In genomic region chr17:63446971-63447679, GRCm38 (mm10) we compare ENCODE assay signal across 22 mouse cellular contexts. TPM values are rescaled to one million over a fixed set of nuclear protein-coding genes. Genes with fewer than 3 reads are reported as not detected.
A peak's percentile ranks its signal among the peaks of the same experiment; 100 is the strongest.
DNase-seq lines count a peak whose midpoint lies in the region; ATAC-seq and TF ChIP-seq lines count a peak whose summit lies in the region.
"Had no signal": no experiment of that assay in that cellular context is flagged by ENCODE, and none has a peak within 500 bp of the region (broad histone marks: within the 10 kb centered on the region; RNA-seq: fewer than 3 reads in every experiment).

No protein-coding gene starts in this region.

- TF ChIP-seq EP300 in MEL (IDR thresholded peaks at IDR 0.05; ENCODE audit: low read depth in 1 of 2, low read length in 2 of 2), result peak in 1 of 2 experiments; percentile 49; a peak in 1 of 4 replicates

- no peak overlapping the region for H3K4me2 ChIP-seq in hindbrain, embryonic 12.5 days (replicated peaks)
- H3K4me2 ChIP-seq in midbrain, embryonic 15.5 days, result peak overlapping the region; percentile 2; the same call in 1 of the 2 replicates
- no peak overlapping the region for H3K4me2 ChIP-seq in forebrain, embryonic 12.5 days
- no peak overlapping the region for H3K4me2 ChIP-seq in kidney, embryonic 14.5 days (replicated peaks; ENCODE audit: low read depth, low read length)
- H3K4me2 ChIP-seq: heart, embryonic 13.5 days; hindbrain, embryonic 13.5 days; intestine, embryonic 15.5 days; liver, embryonic 15.5 days; lung, embryonic 15.5 days had no signal

- no peaks in the 10 kb centered on the region for H3K36me3 ChIP-seq in hindbrain, embryonic 12.5 days
- H3K36me3 ChIP-seq in hindbrain, embryonic 10.5 days, result no peaks in the 10 kb centered on the region
- H3K36me3 ChIP-seq in MEL (ENCODE audit: control insufficient read depth in 1 of 2, insufficient read depth in 2 of 2, low read length in 2 of 2), result peaks cover 0 to 10% of the 10 kb centered on the region in 2 experiments; a peak in 2 of 4 replicates
- H3K36me3 ChIP-seq in midbrain, embryonic 10.5 days, result 0 out of 2 replicates have a peak, but pooled peaks cover 7% of the 10 kb centered on the region
- no peaks in the 10 kb centered on the region for H3K36me3 ChIP-seq in midbrain, embryonic 15.5 days (replicated peaks)
- no peaks in the 10 kb centered on the region for H3K36me3 ChIP-seq in forebrain, embryonic 12.5 days (replicated peaks)
- no peaks in the 10 kb centered on the region for H3K36me3 ChIP-seq in kidney, embryonic 14.5 days (ENCODE audit: control insufficient read depth, insufficient read depth, low read length)
- H3K36me3 ChIP-seq: intestine, embryonic 15.5 days; liver, embryonic 15.5 days; lung, embryonic 15.5 days had no signal

- 0 out of 2 replicates have a peak, but pooled peaks have one; percentile 35 for ATAC-seq in hindbrain, embryonic 12.5 days (ENCODE audit: low FRiP score)
- ATAC-seq in midbrain, embryonic 15.5 days (replicated peaks), result peak; percentile 53
- ATAC-seq in forebrain, embryonic 12.5 days (ENCODE audit: low FRiP score), result no peak
- no peak for ATAC-seq in kidney, embryonic 14.5 days (ENCODE audit: low FRiP score, low TSS enrichment)
- ATAC-seq: CD4-positive, CD25-positive, alpha-beta regulatory T cell, adult 4 months; forebrain, embryonic 14.5 days; intestine, embryonic 15.5 days had no signal

- TF ChIP-seq CTCF in MEL (IDR thresholded peaks at IDR 0.05 in 2 of 3, conservative IDR thresholded peaks at IDR 0.05 in 1 of 3; ENCODE audit: control insufficient read depth in 1 of 3, insufficient read depth in 1 of 3, low read depth in 2 of 3, low read length in 3 of 3, poor library complexity in 1 of 3, severe bottlenecking in 1 of 3), result no peak

- no peak for DNase-seq in hindbrain, embryonic 10.5 days (ENCODE audit: low spot score)
- DNase-seq in MEL (ENCODE audit: low read depth, low spot score), result no peak
- DNase-seq in midbrain, embryonic 10.5 days (ENCODE audit: low spot score), result no peak
- no peak for DNase-seq in ovary, postnatal 14 days (ENCODE audit: low spot score)
- DNase-seq: adrenal gland, postnatal 36 days; cerebellum, adult 2 months; cerebellum, postnatal 14 days; heart, postnatal 10 days; kidney, adult 8-10 months; kidney, postnatal 10 days; lung, postnatal 36 days had no signal

- no peak overlapping the region for H3K9ac ChIP-seq in hindbrain, embryonic 12.5 days
- no peak overlapping the region for H3K9ac ChIP-seq in MEL (ENCODE audit: control insufficient read depth, low read depth, low read length, poor library complexity, severe bottlenecking)
- H3K9ac ChIP-seq in midbrain, embryonic 15.5 days, result 0 out of 2 replicates have a peak overlapping the region, but pooled peaks have one; percentile 5
- no peak overlapping the region for H3K9ac ChIP-seq in forebrain, embryonic 12.5 days
- no peak overlapping the region for H3K9ac ChIP-seq in kidney, embryonic 14.5 days (ENCODE audit: low read depth, low read length)
- H3K9ac ChIP-seq: heart, embryonic 13.5 days; hindbrain, embryonic 13.5 days; intestine, embryonic 15.5 days; liver, embryonic 15.5 days; lung, embryonic 15.5 days had no signal

- H3K79me2 ChIP-seq in MEL (ENCODE audit: control insufficient read depth, insufficient read depth, low read length, poor library complexity), result no peaks in the 10 kb centered on the region

- H3K4me3 ChIP-seq in hindbrain, embryonic 12.5 days, result no peak overlapping the region
- no peak overlapping the region for H3K4me3 ChIP-seq in hindbrain, embryonic 10.5 days
- H3K4me3 ChIP-seq in MEL (ENCODE audit: control insufficient read depth in 1 of 2, insufficient read depth in 1 of 2, low read depth in 2 of 2, low read length in 2 of 2), result no peak overlapping the region
- H3K4me3 ChIP-seq in midbrain, embryonic 10.5 days, result no peak overlapping the region
- 0 out of 2 replicates have a peak overlapping the region, but pooled peaks have one; percentile 1 for H3K4me3 ChIP-seq in midbrain, embryonic 15.5 days
- no peak overlapping the region for H3K4me3 ChIP-seq in forebrain, embryonic 12.5 days (replicated peaks)
- H3K4me3 ChIP-seq in kidney, embryonic 14.5 days (ENCODE audit: low read length), result no peak overlapping the region
- H3K4me3 ChIP-seq: heart, embryonic 13.5 days; hindbrain, embryonic 13.5 days; intestine, embryonic 15.5 days; liver, embryonic 15.5 days; lung, embryonic 15.5 days had no signal

- H3K9me3 ChIP-seq in hindbrain, embryonic 12.5 days (replicated peaks), result no peaks in the 10 kb centered on the region
- H3K9me3 ChIP-seq in hindbrain, embryonic 10.5 days, result no peaks in the 10 kb centered on the region
- no peaks in the 10 kb centered on the region for H3K9me3 ChIP-seq in MEL (replicated peaks; ENCODE audit: insufficient read depth, low read length)
- H3K9me3 ChIP-seq in midbrain, embryonic 10.5 days (replicated peaks), result no peaks in the 10 kb centered on the region
- no peaks in the 10 kb centered on the region for H3K9me3 ChIP-seq in midbrain, embryonic 15.5 days
- no peaks in the 10 kb centered on the region for H3K9me3 ChIP-seq in forebrain, embryonic 12.5 days
- no peaks in the 10 kb centered on the region for H3K9me3 ChIP-seq in kidney, embryonic 14.5 days (ENCODE audit: control insufficient read depth, low read length)
- H3K9me3 ChIP-seq: heart, embryonic 13.5 days; hindbrain, embryonic 13.5 days; intestine, embryonic 15.5 days; liver, embryonic 15.5 days; lung, embryonic 15.5 days had no signal

- H3K27ac ChIP-seq in hindbrain, embryonic 12.5 days, result no peak overlapping the region
- H3K27ac ChIP-seq in hindbrain, embryonic 10.5 days, result no peak overlapping the region
- H3K27ac ChIP-seq in MEL (ENCODE audit: control insufficient read depth, low read depth, low read length), result no peak overlapping the region
- peak overlapping the region; percentile 67 for H3K27ac ChIP-seq in midbrain, embryonic 10.5 days (replicated peaks)
- peak overlapping the region; percentile 30; the same call in 1 of the 2 replicates for H3K27ac ChIP-seq in midbrain, embryonic 15.5 days
- no peak overlapping the region for H3K27ac ChIP-seq in forebrain, embryonic 12.5 days
- H3K27ac ChIP-seq in kidney, embryonic 14.5 days (ENCODE audit: low read depth, low read length), result no peak overlapping the region
- H3K27ac ChIP-seq: heart, embryonic 13.5 days; hindbrain, embryonic 13.5 days; intestine, embryonic 15.5 days; liver, embryonic 15.5 days; lung, embryonic 15.5 days had no signal

- TF ChIP-seq POLR2A in MEL (IDR thresholded peaks at IDR 0.05; ENCODE audit: control insufficient read depth in 1 of 2, insufficient read depth in 1 of 2, low read depth in 1 of 2, low read length in 2 of 2, poor library complexity in 1 of 2), result no peak

- H3K27me3 ChIP-seq in hindbrain, embryonic 12.5 days, result no peaks in the 10 kb centered on the region
- H3K27me3 ChIP-seq in hindbrain, embryonic 10.5 days (ENCODE audit: insufficient read depth, poor library complexity, severe bottlenecking), result no peaks in the 10 kb centered on the region
- no peaks in the 10 kb centered on the region for H3K27me3 ChIP-seq in MEL (ENCODE audit: control insufficient read depth in 1 of 2, insufficient read depth in 2 of 2, low read length in 2 of 2)
- no peaks in the 10 kb centered on the region for H3K27me3 ChIP-seq in midbrain, embryonic 10.5 days (ENCODE audit: low read depth, poor library complexity, severe bottlenecking)
- H3K27me3 ChIP-seq in midbrain, embryonic 15.5 days (replicated peaks), result no peaks in the 10 kb centered on the region
- no peaks in the 10 kb centered on the region for H3K27me3 ChIP-seq in forebrain, embryonic 12.5 days
- no peaks in the 10 kb centered on the region for H3K27me3 ChIP-seq in kidney, embryonic 14.5 days (ENCODE audit: control insufficient read depth, insufficient read depth, low read length)
- H3K27me3 ChIP-seq: heart, embryonic 13.5 days; hindbrain, embryonic 13.5 days; intestine, embryonic 15.5 days; liver, embryonic 15.5 days; lung, embryonic 15.5 days had no signal

- H3K4me1 ChIP-seq in hindbrain, embryonic 12.5 days, result peaks cover 2% of the 10 kb centered on the region; the same call in 1 of the 2 replicates
- H3K4me1 ChIP-seq in hindbrain, embryonic 10.5 days (replicated peaks), result 0 out of 2 replicates have a peak, but pooled peaks cover 3% of the 10 kb centered on the region
- peaks cover 2 to 8% of the 10 kb centered on the region in 2 experiments; a peak in 3 of 4 replicates for H3K4me1 ChIP-seq in MEL (ENCODE audit: control insufficient read depth in 1 of 2, insufficient read depth in 2 of 2, low read length in 2 of 2)
- H3K4me1 ChIP-seq in midbrain, embryonic 10.5 days, result peaks cover 25% of the 10 kb centered on the region
- H3K4me1 ChIP-seq in midbrain, embryonic 15.5 days, result peaks cover 10% of the 10 kb centered on the region; the same call in 1 of the 2 replicates
- H3K4me1 ChIP-seq in forebrain, embryonic 12.5 days, result peaks cover 7% of the 10 kb centered on the region; the same call in 1 of the 2 replicates
- H3K4me1 ChIP-seq in kidney, embryonic 14.5 days (ENCODE audit: control insufficient read depth, insufficient read depth, low read length), result no peaks in the 10 kb centered on the region
- H3K4me1 ChIP-seq: intestine, embryonic 15.5 days; liver, embryonic 15.5 days had no signal

- no peak for TF ChIP-seq RAD21 in MEL (IDR thresholded peaks at IDR 0.05; ENCODE audit: low read depth, low read length)

- WGBS in hindbrain, embryonic 12.5 days, result 67% methylated on average over 10 of the region's 10 CpGs
- WGBS in hindbrain, embryonic 10.5 days, result 76% methylated on average over 10 of the region's 10 CpGs
- 72% methylated on average over 10 of the region's 10 CpGs for WGBS in midbrain, embryonic 10.5 days
- 42% methylated on average over 10 of the region's 10 CpGs for WGBS in midbrain, embryonic 15.5 days
- 66% methylated on average over 10 of the region's 10 CpGs for WGBS in forebrain, embryonic 12.5 days
- WGBS in kidney, embryonic 14.5 days, result 85% methylated on average over 10 of the region's 10 CpGs

TF ChIP-seq in MEL, 35 proteins besides CTCF, POLR2A, EP300 and RAD21 (continues in another document):
- no peak for TF ChIP-seq MAZ (IDR thresholded peaks at IDR 0.05; ENCODE audit: low read depth, low read length)
- TF ChIP-seq MAFK (IDR thresholded peaks at IDR 0.05; ENCODE audit: borderline replicate concordance, low read depth, low read length), result no peak
- TF ChIP-seq TBP (IDR thresholded peaks at IDR 0.05; ENCODE audit: low read depth, low read length), result no peak
- no peak for TF ChIP-seq CHD2 (IDR thresholded peaks at IDR 0.05; ENCODE audit: low read length)

RNA-seq across cellular contexts. Expression of gene Fbxl17, which starts 52.7 kb away (rescaled TPM):
- polyA plus RNA-seq in hindbrain, embryonic 12.5 days (2016; fragmentation: Nextera tagmentation; extraction: Ambion mirVana), result 10.3 and 10.4 TPM in 2 replicates
- 3.5 and 3.7 TPM in 2 replicates for polyA plus RNA-seq in hindbrain, embryonic 10.5 days (2016; fragmentation: Nextera tagmentation; extraction: Ambion mirVana)
- 4.4 and 5.0 TPM in 2 replicates for total RNA-seq in MEL (2012; rRNA removed)
- polyA plus RNA-seq in MEL (2012; ENCODE audit: insufficient read depth in 1 of 2, insufficient read length in 2 of 2, low read depth in 1 of 2, low replicate concordance in 2 of 2, missing spikeins in 1 of 2), result 1 to 10 TPM in 1 of 2 experiments, not detected in 1; 9.7 TPM
- 3.7 and 6.6 TPM in 2 replicates for polyA plus RNA-seq in midbrain, embryonic 10.5 days (2016; fragmentation: Nextera tagmentation; extraction: Ambion mirVana)
- 26.5 and 39.8 TPM in 2 replicates for polyA plus RNA-seq in midbrain, embryonic 15.5 days (2015; fragmentation: Nextera tagmentation; extraction: Ambion mirVana)
- polyA plus RNA-seq in forebrain, embryonic 12.5 days (2016; fragmentation: Nextera tagmentation; extraction: Ambion mirVana), result 6.7 and 7.0 TPM in 2 replicates
- polyA plus RNA-seq in kidney, embryonic 14.5 days (2014; fragmentation: Nextera tagmentation; extraction: Ambion mirVana), result 8.8 and 11.1 TPM in 2 replicates

Comparison
In these comparisons a context has a peak if more than half of its experiments do, and no peak if none do; other contexts are left out.
1. ATAC-seq: peak in hindbrain, embryonic 12.5 days (single experiment) and midbrain, embryonic 15.5 days (single experiment); none in forebrain, embryonic 12.5 days (single experiment) and kidney, embryonic 14.5 days (single experiment).
2. H3K27ac ChIP-seq: peak in midbrain, embryonic 10.5 days (single experiment) and midbrain, embryonic 15.5 days (single experiment); none in hindbrain, embryonic 12.5 days (single experiment), hindbrain, embryonic 10.5 days (single experiment), MEL (single experiment), forebrain, embryonic 12.5 days (single experiment) and kidney, embryonic 14.5 days (single experiment).